Mouse (Mus musculus): Measurements from ENCODE around the gene U2surp.

- TF ChIP-seq CTCF (IDR thresholded peaks at IDR 0.05; ENCODE audit: low read depth, low read length) (no peak), POLR2A (IDR thresholded peaks at IDR 0.05; ENCODE audit: borderline replicate concordance, low read depth, low read length) (no peak)
Observed at GRCm38 (mm10) chr9:95511472-95512330, at the start of gene U2surp.

Data from bone marrow macrophage, adult 2 months (primary cell).